Mouse (Mus musculus) gastrocnemius, adult 2 months (tissue): Measurements from ENCODE around the gene Atp9a. TPM values are rescaled to one million over a fixed set of nuclear protein-coding genes. Genes with fewer than 3 reads are reported as not detected.

Experiments used
- DNase-seq: peaks from one replicate; pipeline ENCODE4 v3.0.0; 2022
- H3K27ac ChIP-seq: fragments of 200-600 bp; 2 replicates; pipeline ENCODE4 v1.8.1; 2022; ENCODE audit warnings: mild to moderate bottlenecking
- H3K4me3 ChIP-seq: fragments of 200-600 bp; 2 replicates; pipeline ENCODE4 v1.8.1; 2022; ENCODE audit warnings: mild to moderate bottlenecking, moderate library complexity
- CTCF ChIP-seq: fragments of 200-600 bp; IDR thresholded peaks from 2 replicates; pipeline ENCODE4 v1.8.1; 2022; ENCODE audit warnings: antibody characterized with exemption, mild to moderate bottlenecking, moderate library complexity
- intact Hi-C: fragments of 180-260 bp; cut with DNase I; formaldehyde crosslinking; loops from one replicate; pipeline ENCODE4 v1.15.1; 2025
- total RNA-seq, 2 experiments: library from RNA; stranded (reverse); gene quantifications; 2 replicates each; pipeline ENCODE4 v1.2.3; 2021

Atp9a gene
- total RNA-seq, 2 experiments from 2014 or later, result 15.3 to 25.0 TPM

DNA sequence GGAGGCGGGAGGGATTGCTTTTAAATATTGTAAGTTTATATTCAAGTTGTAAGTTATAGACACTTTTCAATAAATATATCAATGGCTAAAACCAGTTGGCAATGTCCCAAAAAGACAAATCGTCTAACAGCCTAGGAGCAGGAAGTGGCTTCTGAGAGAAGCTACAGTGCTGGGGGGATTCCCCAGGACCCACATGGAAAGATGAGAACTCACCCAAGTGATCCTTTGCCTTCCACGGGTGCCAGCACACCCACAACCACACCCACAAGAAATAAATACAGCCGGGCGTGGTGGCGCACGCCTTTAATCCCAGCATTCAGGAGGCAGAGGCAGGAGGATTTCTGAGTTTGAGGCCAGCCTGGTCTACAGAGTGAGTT is 47.2 kb downstream of the Atp9a start:
- H3K27ac ChIP-seq, result no peak overlapping the region
- no peak for TF ChIP-seq CTCF
- DNase-seq, result no peak
- intact Hi-C loops, result no loop called here
- H3K4me3 ChIP-seq, result no peak overlapping the region

DNA sequence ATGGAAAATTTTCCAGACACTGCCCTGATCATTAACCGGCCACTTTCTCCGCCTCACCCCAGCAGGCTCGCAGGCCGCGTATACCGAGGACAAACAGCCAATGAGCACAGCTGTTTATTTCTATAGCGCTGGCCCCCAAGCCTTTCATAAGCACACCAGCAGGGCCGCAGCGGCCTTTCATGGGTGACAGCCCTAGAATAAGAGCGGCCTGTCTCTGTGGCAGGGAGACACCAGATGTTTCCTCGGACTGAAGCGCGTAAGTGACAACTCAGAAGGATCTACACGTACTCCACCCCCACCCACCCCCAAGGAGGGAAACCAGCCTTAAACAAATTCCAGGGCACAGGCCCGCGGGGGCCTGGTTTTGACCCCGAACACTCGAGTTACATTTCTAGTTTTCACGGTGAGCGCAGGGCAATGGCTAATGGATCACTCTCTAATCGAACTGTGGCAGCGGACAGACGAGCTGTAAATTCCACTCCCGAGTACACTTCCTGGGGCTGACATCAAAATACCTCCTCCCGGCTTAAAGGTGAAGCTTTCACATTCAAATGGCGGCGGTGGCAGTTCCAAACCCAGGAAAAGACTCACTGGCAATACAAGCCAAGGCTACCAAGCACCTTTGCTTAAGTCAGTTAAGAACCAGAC is 47.7 kb downstream of the Atp9a start:
- Histone ChIP-seq H3K4me3 (no peak overlapping the region), H3K27ac (no peak overlapping the region)
- intact Hi-C loops, result loop anchor here (5.0 kb wide), 1 partner anchor 178 kb away; no protein-coding TSS in a partner anchor
- DNase-seq, result no peak
- TF ChIP-seq CTCF, result no peak

DNA sequence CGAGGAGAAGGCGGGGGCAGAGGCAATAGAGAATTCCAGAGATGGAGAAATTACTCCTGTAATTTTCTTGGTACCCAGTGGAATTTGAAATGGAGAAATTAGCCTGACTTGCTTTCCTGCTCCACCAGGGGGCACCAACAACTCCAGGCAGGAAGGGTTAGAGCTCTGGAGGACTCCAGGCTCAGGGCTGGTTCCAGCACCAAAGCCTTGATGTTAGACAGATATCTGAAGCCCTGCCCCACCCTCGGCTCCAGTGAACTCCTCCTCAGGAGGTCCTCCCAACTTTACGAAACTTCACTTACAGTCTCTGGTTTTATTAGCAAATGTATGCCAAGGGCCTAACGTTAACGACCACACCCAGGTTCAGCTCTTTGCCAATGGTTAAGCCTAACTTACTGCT is 50.4 kb downstream of the Atp9a start:
- peak; percentile 66 for DNase-seq
- no peak overlapping the region for H3K27ac ChIP-seq
- intact Hi-C loops, result loop anchor here (1.0 to 5.0 kb wide), 2 partner anchors 51 to 181 kb away; partner anchors contain the start of gene Atp9a
- H3K4me3 ChIP-seq, result no peak overlapping the region
- TF ChIP-seq CTCF, result peak; percentile 81

DNA sequence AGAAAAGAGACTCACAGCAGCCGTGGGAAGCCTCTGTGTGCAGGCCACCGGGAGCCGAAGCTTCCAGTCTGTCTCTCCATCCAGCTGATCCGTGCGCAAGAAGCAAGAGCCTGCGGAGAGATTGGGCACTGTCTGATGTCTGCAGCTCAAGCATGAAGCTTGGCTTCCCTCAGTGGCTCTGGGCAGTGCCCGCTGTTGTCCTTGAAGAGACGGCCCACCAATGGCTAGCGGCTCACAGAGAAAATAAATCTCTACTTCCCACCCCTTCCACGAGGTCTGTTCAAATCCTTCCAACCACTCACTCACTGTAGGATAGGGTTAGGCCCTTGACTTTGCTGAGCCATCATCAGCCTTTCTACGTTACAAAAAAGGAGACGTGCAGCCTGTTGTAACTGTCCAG is 54.9 kb downstream of the Atp9a start:
- TF ChIP-seq CTCF, result no peak
- H3K27ac ChIP-seq, result no peak overlapping the region
- intact Hi-C loops, result no loop called here
- H3K4me3 ChIP-seq, result no peak overlapping the region
- DNase-seq, result no peak

DNA sequence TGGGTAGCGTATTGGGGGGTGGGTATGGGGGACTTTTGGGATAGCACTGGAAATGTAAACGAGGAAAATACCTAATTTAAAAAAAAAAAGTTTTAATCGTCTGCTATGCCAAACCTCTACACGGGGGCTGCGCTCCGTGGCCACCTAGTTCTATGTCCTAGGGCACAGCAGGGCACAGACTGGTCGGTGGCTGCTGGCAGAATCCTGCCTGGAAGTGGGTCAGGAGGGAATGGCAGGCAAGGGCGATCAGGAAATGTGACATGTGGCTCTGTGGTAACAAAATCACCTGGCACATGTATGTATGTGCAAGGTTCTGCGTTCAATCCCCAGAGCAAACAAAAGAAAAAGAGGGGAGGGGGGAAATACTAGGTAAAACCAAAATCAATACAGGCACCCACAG is 56.3 kb downstream of the Atp9a start:
- intact Hi-C loops, result no loop called here
- Histone ChIP-seq H3K27ac (no peak overlapping the region), H3K4me3 (no peak overlapping the region)
- DNase-seq, result no peak
- no peak for TF ChIP-seq CTCF

DNA sequence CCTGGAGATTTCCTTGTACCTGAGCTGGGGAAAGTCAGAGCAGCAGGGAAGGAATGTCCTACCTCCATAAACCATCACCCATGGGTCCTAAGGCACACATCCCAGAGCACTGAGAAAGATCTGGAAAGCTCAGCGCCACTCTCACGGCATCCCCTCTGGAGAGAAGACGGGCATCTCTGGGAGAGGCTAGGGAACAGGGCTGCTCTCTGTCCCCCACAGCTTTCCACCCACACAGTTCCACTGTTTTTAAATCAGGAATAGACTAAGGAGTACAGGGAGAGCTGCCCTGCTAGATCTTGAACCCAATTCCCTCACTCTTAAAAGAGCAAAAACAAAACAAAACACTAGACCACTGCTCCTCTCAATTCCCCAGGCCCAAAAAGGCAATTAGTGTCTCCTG is 57.5 kb downstream of the Atp9a start:
- H3K4me3 ChIP-seq, result no peak overlapping the region
- no peak for DNase-seq
- TF ChIP-seq CTCF, result no peak
- intact Hi-C loops, result no loop called here
- no peak overlapping the region for H3K27ac ChIP-seq

DNA sequence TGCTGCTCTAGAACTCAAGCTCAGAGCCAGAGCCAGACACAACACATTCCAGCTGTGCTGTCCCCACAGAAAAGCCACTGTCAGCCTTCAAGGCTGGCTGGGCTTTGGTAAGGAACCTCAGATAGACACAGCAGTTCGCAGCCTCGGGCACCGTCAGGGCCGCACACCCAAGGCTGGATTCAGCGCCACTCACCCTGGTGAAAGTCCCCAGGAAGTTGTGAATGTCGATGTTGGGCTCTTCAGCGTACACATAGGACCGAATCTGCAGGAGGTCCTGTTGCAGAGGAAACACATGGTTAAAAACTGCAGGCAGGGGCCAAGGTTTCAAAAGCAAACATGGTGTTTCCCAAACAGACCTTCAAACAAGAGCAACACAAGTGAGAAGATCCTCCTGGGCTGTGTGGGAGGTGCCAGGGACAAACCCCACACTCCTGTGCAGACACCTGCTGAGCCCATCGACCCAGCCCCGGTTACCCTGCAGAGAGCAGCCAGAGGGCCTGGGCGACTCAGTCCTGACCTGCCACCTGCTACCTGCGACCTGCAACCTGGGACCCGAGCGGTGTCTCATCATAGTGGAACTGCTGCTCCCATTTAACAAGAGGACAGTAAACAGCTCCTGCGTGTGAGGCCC is 58.6 kb downstream of the Atp9a start:
- intact Hi-C loops, result no loop called here
- no peak overlapping the region for H3K27ac ChIP-seq
- TF ChIP-seq CTCF, result no peak
- H3K4me3 ChIP-seq, result no peak overlapping the region
- DNase-seq, result no peak

DNA sequence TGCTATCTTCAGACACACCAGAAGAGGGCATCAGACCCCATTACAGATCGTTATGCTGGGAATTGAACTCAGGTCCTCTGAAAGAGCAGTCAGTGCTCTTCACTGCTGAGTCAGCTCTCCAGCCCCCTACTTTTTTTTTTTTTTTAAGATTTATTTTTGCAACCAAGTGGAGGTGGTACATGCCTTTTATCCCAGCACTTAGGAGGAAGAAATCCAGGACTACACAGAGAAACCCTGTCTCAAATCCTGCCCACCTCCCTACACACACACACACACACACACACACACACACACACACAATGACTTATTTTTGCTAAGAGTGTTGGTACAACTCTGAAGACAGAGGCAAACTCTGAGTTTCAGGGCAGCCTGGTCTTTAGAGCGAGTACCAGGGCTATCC is 59.5 kb downstream of the Atp9a start:
- no peak for TF ChIP-seq CTCF
- Histone ChIP-seq H3K4me3 (no peak overlapping the region), H3K27ac (no peak overlapping the region)
- no peak for DNase-seq
- intact Hi-C loops, result no loop called here

DNA sequence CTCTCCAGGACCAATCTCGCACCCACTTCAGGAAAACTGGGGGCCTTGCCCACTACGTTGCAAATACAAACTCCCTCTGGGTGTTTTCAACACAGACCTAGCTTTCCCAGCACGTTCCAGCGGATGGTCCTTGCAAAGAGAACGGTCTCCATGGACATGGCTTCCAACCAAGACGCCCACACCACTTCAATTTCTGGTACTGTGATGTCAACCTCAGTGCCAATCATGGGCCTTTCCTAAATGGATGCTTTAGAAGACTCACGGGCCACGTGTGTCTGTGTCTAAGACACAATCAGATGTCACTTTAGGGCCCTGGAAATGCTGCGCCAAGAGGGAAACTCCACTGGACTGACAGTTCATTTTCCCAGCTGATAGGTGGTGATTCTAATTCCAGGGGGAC is 60.7 kb downstream of the Atp9a start:
- intact Hi-C loops, result no loop called here
- no peak for TF ChIP-seq CTCF
- DNase-seq, result no peak
- no peak overlapping the region for H3K27ac ChIP-seq
- no peak overlapping the region for H3K4me3 ChIP-seq

DNA sequence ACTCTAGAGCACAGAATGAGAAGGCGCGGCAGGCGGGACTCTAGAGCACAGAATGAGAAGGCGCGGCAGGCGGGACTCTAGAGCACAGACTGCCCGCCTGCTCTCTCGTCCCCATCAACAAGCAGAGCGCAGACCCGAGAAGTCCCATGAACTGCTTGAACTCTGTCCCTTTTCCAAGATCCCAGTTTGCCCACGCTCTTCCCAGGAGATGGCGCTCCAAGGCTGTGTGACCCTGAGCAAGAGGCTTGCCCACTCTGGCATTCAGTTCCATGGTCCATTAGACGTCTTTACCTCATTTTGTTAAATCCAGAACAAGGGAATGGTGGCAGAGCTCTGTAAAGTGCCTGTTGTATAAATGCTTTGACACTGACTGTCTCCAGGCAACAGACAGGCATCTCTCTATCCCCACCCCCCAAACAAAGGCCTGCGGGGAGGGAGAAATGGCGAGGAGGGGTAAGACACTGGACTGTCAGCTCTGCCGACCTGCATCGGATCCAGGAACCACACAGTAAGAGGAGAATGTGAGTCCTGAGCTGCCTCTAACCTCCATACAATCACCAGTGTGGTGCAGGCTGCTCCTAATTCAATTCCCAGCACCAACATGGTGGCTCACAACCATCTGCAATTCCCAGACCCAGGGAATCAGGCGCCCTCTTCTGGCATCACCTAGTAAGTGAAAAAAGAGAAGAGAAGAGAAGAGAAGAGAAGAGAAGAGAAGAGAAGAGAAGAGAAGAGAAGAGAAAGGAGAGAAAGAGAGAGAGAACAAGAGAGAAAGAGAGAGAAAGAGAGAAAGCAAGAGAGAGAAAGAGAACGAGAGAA is 62.6 kb downstream of the Atp9a start:
- TF ChIP-seq CTCF, result no peak
- H3K4me3 ChIP-seq, result no peak overlapping the region
- intact Hi-C loops, result no loop called here
- DNase-seq, result no peak
- no peak overlapping the region for H3K27ac ChIP-seq

DNA sequence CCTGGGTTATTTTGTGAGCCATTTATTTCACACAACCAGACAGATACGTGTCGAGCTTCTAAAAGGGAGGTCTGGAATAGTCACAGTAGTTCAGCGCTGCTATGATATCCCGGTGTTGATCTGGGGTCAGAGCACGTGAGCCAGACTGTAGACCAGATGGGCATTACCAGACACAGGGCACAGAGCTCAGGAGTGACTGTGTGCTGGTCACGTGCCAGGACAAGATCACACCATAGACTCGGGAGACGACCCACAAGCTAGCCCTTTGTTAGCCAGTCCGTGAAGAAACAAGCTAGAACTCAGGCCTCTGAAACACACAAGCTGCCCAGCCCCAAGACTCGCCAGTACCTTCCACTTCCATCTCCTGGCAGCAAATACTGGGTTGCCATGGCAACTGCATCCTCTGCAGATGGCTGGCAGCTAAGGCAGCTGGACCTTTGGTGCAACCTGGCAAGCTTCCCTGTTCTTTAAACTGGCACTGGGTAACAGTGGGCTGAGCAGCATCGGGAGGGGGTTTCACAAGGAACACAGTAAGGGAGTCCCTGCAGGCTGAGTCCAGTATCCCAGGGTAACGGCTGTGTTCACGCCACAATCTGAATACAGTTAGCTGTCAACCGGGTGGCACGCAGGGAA is 63.4 kb downstream of the Atp9a start:
- DNase-seq, result no peak
- H3K27ac ChIP-seq, result no peak overlapping the region
- intact Hi-C loops, result no loop called here
- H3K4me3 ChIP-seq, result no peak overlapping the region
- TF ChIP-seq CTCF, result no peak

DNA sequence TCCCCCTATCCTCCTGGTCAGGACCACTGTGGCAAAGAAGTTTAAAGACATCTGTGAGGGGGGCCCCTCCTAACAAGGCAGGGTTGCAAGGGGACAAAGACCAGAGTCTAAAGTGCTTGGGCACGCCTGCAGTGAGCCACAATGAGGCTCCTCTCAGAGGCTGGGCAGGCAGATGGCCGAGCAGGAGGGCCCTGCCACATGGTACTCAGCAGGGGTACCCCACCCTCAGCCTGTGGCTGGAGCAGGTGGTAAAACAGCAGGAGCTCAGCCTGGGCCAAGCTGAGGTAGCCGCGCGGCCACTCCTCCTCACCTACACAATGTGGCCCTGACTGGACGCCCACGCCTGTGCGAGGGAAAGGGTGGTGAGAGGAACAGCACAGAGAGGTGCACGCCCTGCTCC is 64.6 kb downstream of the Atp9a start:
- Histone ChIP-seq H3K27ac (no peak overlapping the region), H3K4me3 (no peak overlapping the region)
- DNase-seq, result no peak
- intact Hi-C loops, result no loop called here
- no peak for TF ChIP-seq CTCF

DNA sequence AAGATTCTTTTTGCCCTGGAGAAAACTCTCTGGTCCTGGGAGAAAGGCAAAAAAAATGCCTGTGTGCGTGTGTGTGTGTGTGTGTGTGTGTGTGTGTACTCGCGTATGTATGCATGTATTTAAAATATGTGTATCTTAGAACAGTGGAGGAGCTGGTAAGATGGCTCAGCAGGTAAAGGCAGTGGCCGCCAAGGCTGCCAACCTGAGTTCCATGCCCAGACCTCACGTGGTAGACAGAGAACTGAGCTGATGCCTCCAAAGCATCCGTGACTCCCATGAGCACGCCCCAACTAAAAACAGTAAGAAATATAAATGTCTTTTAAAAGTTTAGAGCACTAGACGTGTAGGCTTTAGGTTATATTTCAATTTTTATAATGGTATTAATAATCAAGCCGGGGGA is 70.5 kb downstream of the Atp9a start:
- Histone ChIP-seq H3K27ac (no peak overlapping the region), H3K4me3 (no peak overlapping the region)
- DNase-seq, result no peak
- no peak for TF ChIP-seq CTCF
- intact Hi-C loops, result no loop called here
